Mouse (Mus musculus) heart, postnatal 25 days (tissue): ENCODE measurements around the gene Rho. TPM values are rescaled to one million over a fixed set of nuclear protein-coding genes. Genes with fewer than 3 reads are reported as not detected.

Experiments used
- total RNA-seq, 2 experiments: library from RNA; stranded (reverse); gene quantifications; 2 replicates each; pipeline ENCODE4 v1.2.3; 2021

Rho gene
- total RNA-seq, 2 experiments from 2014 or later, result 0.18 to 0.34 TPM

Other genes starting within 250 kb of the Rho start
- 1 to 10 TPM in 1 of 2 experiments, not detected in 1; 1.0 TPM for gene Tmem40, start 169.3 kb upstream of the Rho start, total RNA-seq
- 10 to 100 TPM; 72.5 to 74.4 TPM for gene Cand2, start 157.2 kb upstream of the Rho start, total RNA-seq
- 100 to 1,000 TPM; 575 to 621 TPM for gene Rpl32, start 123.0 kb upstream of the Rho start, total RNA-seq
- gene Efcab12, start 93.3 kb upstream of the Rho start, total RNA-seq, result under 1 TPM; 0.39 to 0.49 TPM
- gene Mbd4, start 78.4 kb upstream of the Rho start, total RNA-seq, result 1 to 10 TPM in 1 of 2 experiments, under 1 TPM in 1; 0.95 to 1.2 TPM
- 10 to 100 TPM; 11.4 to 11.7 TPM for gene Ift122, start 78.3 kb upstream of the Rho start, total RNA-seq
- not detected for gene H1foo, start 13.2 kb downstream of the Rho start, total RNA-seq
- 10 to 100 TPM; 79.7 to 91.8 TPM for gene Plxnd1, start 63.3 kb downstream of the Rho start, total RNA-seq